Mouse (Mus musculus) urinary bladder, postnatal 0 days (tissue): ENCODE results near the gene Adcy9. TPM values are rescaled to one million over a fixed set of nuclear protein-coding genes. Genes with fewer than 3 reads are reported as not detected.

Experiments
- polyA plus RNA-seq: library from polyadenylated mRNA; unstranded; fragments of >200 nt; fragmentation: Nextera tagmentation; extraction: Ambion mirVana; gene quantifications from 2 replicates; pipeline ENCODE4 v1.2.1, GENCODE M21; 2015

The Adcy9 gene
- polyA plus RNA-seq = 1.7 and 1.8 TPM in 2 replicates

GRCm38 (mm10) chr16:4420298-4421054, at the start of gene Adcy9:
Adcy9 (minus strand) TSS chr16:4420498.

Other genes with a start within 250 kb of the Adcy9 start
- gene Crebbp, start 206.5 kb downstream of the Adcy9 start, polyA plus RNA-seq = 16.0 and 17.7 TPM in 2 replicates
- gene Srl, start 121.3 kb upstream of the Adcy9 start, polyA plus RNA-seq = 8.3 and 10.1 TPM in 2 replicates
- gene Tfap4, start 139.4 kb upstream of the Adcy9 start, polyA plus RNA-seq = 6.5 and 6.8 TPM in 2 replicates
- 17.3 and 27.7 TPM in 2 replicates for gene Glis2, start 174.2 kb upstream of the Adcy9 start, polyA plus RNA-seq
- gene Pam16, start 204.5 kb upstream of the Adcy9 start, polyA plus RNA-seq = 78.4 TPM in 2 replicates
- gene Vasn, start 219.4 kb upstream of the Adcy9 start, polyA plus RNA-seq = 10.8 and 12.9 TPM in 2 replicates
- gene Dnaja3, start 219.5 kb upstream of the Adcy9 start, polyA plus RNA-seq = 39.2 and 42.6 TPM in 2 replicates